Comparison of ENCODE assay signal across 12 mouse cellular contexts in genomic region chr15:81000419-81001138, GRCm38 (mm10). TPM values are rescaled to one million over a fixed set of nuclear protein-coding genes. Genes with fewer than 3 reads are reported as not detected.
DNase-seq lines count a peak whose midpoint lies in the region; ATAC-seq and TF ChIP-seq lines count a peak whose summit lies in the region.
"Had no signal": no experiment of that assay in that cellular context is flagged by ENCODE, and none has a peak within 500 bp of the region (broad histone marks: within the 10 kb centered on the region; RNA-seq: fewer than 3 reads in every experiment).

No protein-coding gene starts in this region.

- no peaks in the 10 kb centered on the region for H3K9me3 ChIP-seq in intestine, embryonic 15.5 days
- H3K9me3 ChIP-seq in intestine, postnatal 0 days (ENCODE audit: control insufficient read depth) = no peaks in the 10 kb centered on the region
- no peaks in the 10 kb centered on the region for H3K9me3 ChIP-seq in liver, postnatal 0 days (ENCODE audit: low read length)
- no peaks in the 10 kb centered on the region for H3K9me3 ChIP-seq in midbrain, embryonic 11.5 days (ENCODE audit: control insufficient read depth, low read length)
- H3K9me3 ChIP-seq: hindbrain, embryonic 12.5 days had no signal

- no peaks in the 10 kb centered on the region for H3K27me3 ChIP-seq in intestine, embryonic 15.5 days (replicated peaks)
- H3K27me3 ChIP-seq in intestine, postnatal 0 days (replicated peaks; ENCODE audit: control insufficient read depth, insufficient read depth, low read length) = no peaks in the 10 kb centered on the region
- H3K27me3 ChIP-seq in liver, postnatal 0 days (ENCODE audit: insufficient read depth, low read length) = no peaks in the 10 kb centered on the region
- no peaks in the 10 kb centered on the region for H3K27me3 ChIP-seq in midbrain, embryonic 11.5 days (ENCODE audit: control insufficient read depth, insufficient read depth, low read length)
- H3K27me3 ChIP-seq: hindbrain, embryonic 12.5 days had no signal

- H3K4me3 ChIP-seq in intestine, embryonic 15.5 days (replicated peaks) = no peak overlapping the region
- no peak overlapping the region for H3K4me3 ChIP-seq in intestine, postnatal 0 days (ENCODE audit: low read depth, low read length)
- H3K4me3 ChIP-seq in liver, postnatal 0 days (ENCODE audit: low read depth, low read length) = no peak overlapping the region
- no peak overlapping the region for H3K4me3 ChIP-seq in midbrain, embryonic 11.5 days (ENCODE audit: low read depth, low read length)
- H3K4me3 ChIP-seq: hindbrain, embryonic 12.5 days; myocyte had no signal

- TF ChIP-seq CTCF in intestine, postnatal 0 days (IDR thresholded peaks at IDR 0.05; ENCODE audit: low read depth) = no peak
- TF ChIP-seq CTCF in liver, postnatal 0 days (IDR thresholded peaks at IDR 0.05; ENCODE audit: low read depth) = no peak

- peak overlapping the region; percentile 27; the same call in 1 of the 2 replicates for H3K27ac ChIP-seq in intestine, embryonic 15.5 days
- H3K27ac ChIP-seq in intestine, postnatal 0 days (ENCODE audit: low read depth, low read length) = no peak overlapping the region
- H3K27ac ChIP-seq in liver, postnatal 0 days (ENCODE audit: low read depth) = no peak overlapping the region
- H3K27ac ChIP-seq in midbrain, embryonic 11.5 days (ENCODE audit: low read depth, low read length) = no peak overlapping the region
- H3K27ac ChIP-seq: hindbrain, embryonic 12.5 days had no signal

- DNase-seq in embryo, embryonic 10.5 days (ENCODE audit: low spot score) = peak; percentile 6
- no peak for DNase-seq in embryo, embryonic 11 days
- DNase-seq in brain, adult 2 months (ENCODE audit: low read depth, low spot score) = peak; percentile 71
- no peak for DNase-seq in liver, postnatal 0 days
- no peak for DNase-seq in midbrain, embryonic 11.5 days (ENCODE audit: low spot score, missing footprints)
- DNase-seq in adrenal gland, postnatal 14 days = no peak
- DNase-seq: cerebellum, postnatal 25 days; lung, postnatal 14 days had no signal

- ATAC-seq in intestine, embryonic 15.5 days = peak; percentile 28; the same call in 1 of the 2 replicates
- no peak for ATAC-seq in intestine, postnatal 0 days
- ATAC-seq in liver, postnatal 0 days = peak; percentile 47; the same call in 1 of the 2 replicates
- ATAC-seq in midbrain, embryonic 11.5 days (ENCODE audit: low FRiP score) = no peak

- no peak for TF ChIP-seq EP300 in liver, postnatal 0 days (IDR thresholded peaks at IDR 0.05; ENCODE audit: low read depth)

- no peak overlapping the region; the same call in 1 of the 2 replicates for H3K9ac ChIP-seq in intestine, embryonic 15.5 days
- no peak overlapping the region for H3K9ac ChIP-seq in intestine, postnatal 0 days (ENCODE audit: low read depth, low read length)
- H3K9ac ChIP-seq in liver, postnatal 0 days (replicated peaks) = no peak overlapping the region
- no peak overlapping the region for H3K9ac ChIP-seq in midbrain, embryonic 11.5 days (ENCODE audit: low read length)
- H3K9ac ChIP-seq: hindbrain, embryonic 12.5 days had no signal

- H3K4me1 ChIP-seq in intestine, embryonic 15.5 days (replicated peaks) = peaks cover 12% of the 10 kb centered on the region
- H3K4me1 ChIP-seq in intestine, postnatal 0 days (replicated peaks; ENCODE audit: control insufficient read depth, insufficient read depth, low read length) = peaks cover 4% of the 10 kb centered on the region; the same call in 1 of the 2 replicates
- H3K4me1 ChIP-seq in liver, postnatal 0 days (ENCODE audit: insufficient read depth) = peaks cover 3% of the 10 kb centered on the region; the same call in 1 of the 2 replicates
- no peaks in the 10 kb centered on the region for H3K4me1 ChIP-seq in midbrain, embryonic 11.5 days (ENCODE audit: control insufficient read depth, insufficient read depth, low read length)

- WGBS in intestine, embryonic 15.5 days = 33% methylated on average over 3 of the region's 4 CpGs
- WGBS in intestine, postnatal 0 days = 55% methylated on average over 4 of the region's 4 CpGs
- WGBS in liver, postnatal 0 days (ENCODE audit: insufficient replicate concordance) = 3% methylated on average over 2 of the region's 4 CpGs
- 48% methylated on average over 2 of the region's 4 CpGs for WGBS in midbrain, embryonic 11.5 days

- H3K36me3 ChIP-seq in intestine, embryonic 15.5 days = peaks cover 6% of the 10 kb centered on the region; the same call in 1 of the 2 replicates
- 0 out of 2 replicates have a peak, but pooled peaks cover 10% of the 10 kb centered on the region for H3K36me3 ChIP-seq in intestine, postnatal 0 days (ENCODE audit: control insufficient read depth, insufficient read depth)
- H3K36me3 ChIP-seq in liver, postnatal 0 days (replicated peaks; ENCODE audit: insufficient read depth, low read length) = peaks cover 7% of the 10 kb centered on the region; the same call in 1 of the 2 replicates
- H3K36me3 ChIP-seq in midbrain, embryonic 11.5 days (ENCODE audit: control insufficient read depth, insufficient read depth, low read length) = no peaks in the 10 kb centered on the region

- H3K4me2 ChIP-seq in intestine, embryonic 15.5 days (replicated peaks) = no peak overlapping the region
- H3K4me2 ChIP-seq in intestine, postnatal 0 days (replicated peaks; ENCODE audit: low read depth) = no peak overlapping the region
- H3K4me2 ChIP-seq in liver, postnatal 0 days (ENCODE audit: low read depth, low read length) = no peak overlapping the region
- H3K4me2 ChIP-seq in midbrain, embryonic 11.5 days = no peak overlapping the region
- H3K4me2 ChIP-seq: hindbrain, embryonic 12.5 days had no signal

RNA-seq across cellular contexts. Expression of gene Sgsm3, which starts 23.0 kb away (rescaled TPM):
- polyA plus RNA-seq in intestine, embryonic 15.5 days (2015; fragmentation: Nextera tagmentation; extraction: Ambion mirVana) = 27.6 and 29.2 TPM in 2 replicates
- polyA plus RNA-seq in intestine, postnatal 0 days (2015; fragmentation: Nextera tagmentation; extraction: Ambion mirVana) = 13.3 and 13.4 TPM in 2 replicates
- 5.4 and 7.5 TPM in 2 replicates for polyA plus RNA-seq in liver, postnatal 0 days (2015; fragmentation: Nextera tagmentation; extraction: Ambion mirVana)
- 22.3 and 26.8 TPM in 2 replicates for polyA plus RNA-seq in midbrain, embryonic 11.5 days (2014; fragmentation: Nextera tagmentation; extraction: Ambion mirVana)
- 17.3 and 25.8 TPM in 2 replicates for total RNA-seq in adrenal gland, postnatal 14 days (2021)

RNA-seq across cellular contexts. Expression of gene Adsl, which starts 52.3 kb away (rescaled TPM):
- polyA plus RNA-seq in intestine, embryonic 15.5 days (2015; fragmentation: Nextera tagmentation; extraction: Ambion mirVana) = 156 and 173 TPM in 2 replicates
- 30.8 and 31.9 TPM in 2 replicates for polyA plus RNA-seq in intestine, postnatal 0 days (2015; fragmentation: Nextera tagmentation; extraction: Ambion mirVana)
- 28.9 and 37.0 TPM in 2 replicates for polyA plus RNA-seq in liver, postnatal 0 days (2015; fragmentation: Nextera tagmentation; extraction: Ambion mirVana)
- 158 and 162 TPM in 2 replicates for polyA plus RNA-seq in midbrain, embryonic 11.5 days (2014; fragmentation: Nextera tagmentation; extraction: Ambion mirVana)
- 47.7 and 50.5 TPM in 2 replicates for total RNA-seq in adrenal gland, postnatal 14 days (2021)

Comparison
In these comparisons a context has a peak if more than half of its experiments do, and no peak if none do; other contexts are left out.
1. DNase-seq: peak in embryo, embryonic 10.5 days (single experiment) and brain, adult 2 months (single experiment); none in embryo, embryonic 11 days (single experiment), liver, postnatal 0 days (single experiment), midbrain, embryonic 11.5 days (single experiment) and adrenal gland, postnatal 14 days (single experiment).
2. ATAC-seq: peak in intestine, embryonic 15.5 days (single experiment) and liver, postnatal 0 days (single experiment); none in intestine, postnatal 0 days (single experiment) and midbrain, embryonic 11.5 days (single experiment).